Mouse (Mus musculus): ENCODE measurements around the gene Tmod4. TPM values are rescaled to one million over a fixed set of nuclear protein-coding genes. Genes with fewer than 3 reads are reported as not detected.

Tmod4 gene
- polyA plus RNA-seq, 1 experiment from 2014 or later = 1.2 TPM

- H3K4me3 ChIP-seq (ENCODE audit: low read depth, low read length) = peak overlapping the region; percentile 35
- ATAC-seq (ENCODE audit: insufficient read depth) (peak; percentile 61; the same call in 1 of the 2 replicates), DNase-seq (peak; percentile 61)
- WGBS = 6% methylated on average over 58 of the region's 58 CpGs
- peaks cover 7% of the 10 kb centered on the region; the same call in 1 of the 2 replicates for H3K4me1 ChIP-seq (ENCODE audit: insufficient read depth)
- H3K27me3 ChIP-seq (ENCODE audit: insufficient read depth, low read length) = peaks cover 27% of the 10 kb centered on the region
- peak overlapping the region; percentile 65 for H3K4me2 ChIP-seq
- H3K9me3 ChIP-seq (ENCODE audit: low read depth, low read length) = no peaks in the 10 kb centered on the region
- TF ChIP-seq CTCF (IDR thresholded peaks at IDR 0.05; ENCODE audit: low read depth) = no peak
- H3K27ac ChIP-seq (ENCODE audit: low read depth) = no peak overlapping the region
- H3K36me3 ChIP-seq (ENCODE audit: insufficient read depth) = peaks cover 35% of the 10 kb centered on the region; the same call in 1 of the 2 replicates
- peak overlapping the region; percentile 40 for H3K9ac ChIP-seq
Measured at GRCm38 (mm10) chr3:95173256-95173949, 49.1 kb downstream of the Tmod4 start.

GRCm38 (mm10) chr3:95174011-95174592 lies 49.8 kb downstream of the Tmod4 start:
- TF ChIP-seq CTCF (IDR thresholded peaks at IDR 0.05; ENCODE audit: low read depth) = peak; percentile 94
- Histone ChIP-seq H3K9ac (no peak overlapping the region), H3K36me3 (ENCODE audit: insufficient read depth) (peaks cover 32% of the 10 kb centered on the region; the same call in 1 of the 2 replicates), H3K9me3 (ENCODE audit: low read depth, low read length) (no peaks in the 10 kb centered on the region), H3K4me2 (peak overlapping the region; percentile 65), H3K27me3 (ENCODE audit: insufficient read depth, low read length) (peaks cover 27% of the 10 kb centered on the region), H3K4me1 (ENCODE audit: insufficient read depth) (peaks cover 7% of the 10 kb centered on the region; the same call in 1 of the 2 replicates), H3K27ac (ENCODE audit: low read depth) (no peak overlapping the region), H3K4me3 (ENCODE audit: low read depth, low read length) (peak overlapping the region; percentile 35; the same call in 1 of the 2 replicates)
- peak; percentile 94 for DNase-seq
- peak; percentile 50 for ATAC-seq (ENCODE audit: insufficient read depth)
- 5% methylated on average over 16 of the region's 16 CpGs for WGBS

- Histone ChIP-seq H3K36me3 (ENCODE audit: insufficient read depth) (peaks cover 14% of the 10 kb centered on the region; the same call in 1 of the 2 replicates), H3K27ac (ENCODE audit: low read depth) (no peak overlapping the region), H3K9ac (no peak overlapping the region), H3K4me3 (ENCODE audit: low read depth, low read length) (no peak overlapping the region), H3K9me3 (ENCODE audit: low read depth, low read length) (no peaks in the 10 kb centered on the region), H3K4me1 (ENCODE audit: insufficient read depth) (peaks cover 7% of the 10 kb centered on the region; the same call in 1 of the 2 replicates), H3K4me2 (no peak overlapping the region), H3K27me3 (ENCODE audit: insufficient read depth, low read length) (peaks cover 26% of the 10 kb centered on the region)
- ATAC-seq (ENCODE audit: insufficient read depth) (no peak), DNase-seq (no peak)
- TF ChIP-seq CTCF (IDR thresholded peaks at IDR 0.05; ENCODE audit: low read depth) = no peak
- 70% methylated on average over 3 of the region's 3 CpGs for WGBS
Measured at GRCm38 (mm10) chr3:95176500-95176899, 52.2 kb downstream of the Tmod4 start.

- ATAC-seq (ENCODE audit: insufficient read depth) (no peak), DNase-seq (no peak)
- H3K9me3 ChIP-seq (ENCODE audit: low read depth, low read length) = no peaks in the 10 kb centered on the region
- no peak overlapping the region for H3K4me2 ChIP-seq
- no peak overlapping the region for H3K27ac ChIP-seq (ENCODE audit: low read depth)
- H3K36me3 ChIP-seq (ENCODE audit: insufficient read depth) = peaks cover 4% of the 10 kb centered on the region; the same call in 1 of the 2 replicates
- no peak overlapping the region for H3K9ac ChIP-seq
- H3K4me3 ChIP-seq (ENCODE audit: low read depth, low read length) = no peak overlapping the region
- 63% methylated on average over 6 of the region's 6 CpGs for WGBS
- peaks cover 16% of the 10 kb centered on the region for H3K27me3 ChIP-seq (ENCODE audit: insufficient read depth, low read length)
- TF ChIP-seq CTCF (IDR thresholded peaks at IDR 0.05; ENCODE audit: low read depth) = no peak
- peaks cover 7% of the 10 kb centered on the region; the same call in 1 of the 2 replicates for H3K4me1 ChIP-seq (ENCODE audit: insufficient read depth)
Measured at GRCm38 (mm10) chr3:95177583-95177982, 53.3 kb downstream of the Tmod4 start.

Small RNAs within 50 kb of the gene (microRNA-seq; reads per million reads assigned to microRNA genes)
- not detected for gene Mir8099-1 (ENCODE audit: borderline number of aligned reads)

Other genes starting within 250 kb of the Tmod4 start
- 343 and 370 TPM in 2 replicates for gene Psmb4, start 237.5 kb upstream of the Tmod4 start, polyA plus RNA-seq (2014; fragmentation: Nextera tagmentation; extraction: Ambion mirVana)
- gene Selenbp1, start 191.4 kb upstream of the Tmod4 start, polyA plus RNA-seq (2014; fragmentation: Nextera tagmentation; extraction: Ambion mirVana) = 99.1 and 103 TPM in 2 replicates
- 11.8 and 13.1 TPM in 2 replicates for gene Rfx5, start 170.4 kb upstream of the Tmod4 start, polyA plus RNA-seq (2014; fragmentation: Nextera tagmentation; extraction: Ambion mirVana)
- 24.7 and 25.9 TPM in 2 replicates for gene Pi4kb, start 149.7 kb upstream of the Tmod4 start, polyA plus RNA-seq (2014; fragmentation: Nextera tagmentation; extraction: Ambion mirVana)
- gene Zfp687, start 109.0 kb upstream of the Tmod4 start, polyA plus RNA-seq (2014; fragmentation: Nextera tagmentation; extraction: Ambion mirVana) = 28.1 and 31.7 TPM in 2 replicates
- gene Psmd4, start 81.9 kb upstream of the Tmod4 start, polyA plus RNA-seq (2014; fragmentation: Nextera tagmentation; extraction: Ambion mirVana) = 236 and 250 TPM in 2 replicates
- 12.2 and 13.6 TPM in 2 replicates for gene Pip5k1a, start 17.5 kb upstream of the Tmod4 start, polyA plus RNA-seq (2014; fragmentation: Nextera tagmentation; extraction: Ambion mirVana)
- 167 and 170 TPM in 2 replicates for gene Vps72, start 13.5 kb upstream of the Tmod4 start, polyA plus RNA-seq (2014; fragmentation: Nextera tagmentation; extraction: Ambion mirVana)
- gene Scnm1, start 9.5 kb downstream of the Tmod4 start, polyA plus RNA-seq (2014; fragmentation: Nextera tagmentation; extraction: Ambion mirVana) = 62.7 and 67.9 TPM in 2 replicates
- gene Lysmd1, start 9.6 kb downstream of the Tmod4 start, polyA plus RNA-seq (2014; fragmentation: Nextera tagmentation; extraction: Ambion mirVana) = 8.2 and 9.4 TPM in 2 replicates
- 3.2 and 4.2 TPM in 2 replicates for gene Tnfaip8l2, start 17.9 kb downstream of the Tmod4 start, polyA plus RNA-seq (2014; fragmentation: Nextera tagmentation; extraction: Ambion mirVana)
- gene Sema6c, start 36.0 kb downstream of the Tmod4 start, polyA plus RNA-seq (2014; fragmentation: Nextera tagmentation; extraction: Ambion mirVana) = 3.7 and 5.4 TPM in 2 replicates
- 13.4 and 14.4 TPM in 2 replicates for gene Gabpb2, start 93.4 kb downstream of the Tmod4 start, polyA plus RNA-seq (2014; fragmentation: Nextera tagmentation; extraction: Ambion mirVana)
- gene Cdc42se1, start 104.3 kb downstream of the Tmod4 start, polyA plus RNA-seq (2014; fragmentation: Nextera tagmentation; extraction: Ambion mirVana) = 127 and 131 TPM in 2 replicates
- 15.1 and 16.1 TPM in 2 replicates for gene Mllt11, start 107.7 kb downstream of the Tmod4 start, polyA plus RNA-seq (2014; fragmentation: Nextera tagmentation; extraction: Ambion mirVana)
- 0.39 and 0.67 TPM in 2 replicates for gene Gm128, start 117.1 kb downstream of the Tmod4 start, polyA plus RNA-seq (2014; fragmentation: Nextera tagmentation; extraction: Ambion mirVana)
- gene Bnipl, start 126.7 kb downstream of the Tmod4 start, polyA plus RNA-seq (2014; fragmentation: Nextera tagmentation; extraction: Ambion mirVana) = 5.0 and 6.1 TPM in 2 replicates
- 36.5 and 40.0 TPM in 2 replicates for gene Mindy1, start 156.9 kb downstream of the Tmod4 start, polyA plus RNA-seq (2014; fragmentation: Nextera tagmentation; extraction: Ambion mirVana)
- gene Prune1, start 157.6 kb downstream of the Tmod4 start, polyA plus RNA-seq (2014; fragmentation: Nextera tagmentation; extraction: Ambion mirVana) = 20.0 and 23.5 TPM in 2 replicates
- 1.8 and 2.0 TPM in 2 replicates for gene Anxa9, start 182.7 kb downstream of the Tmod4 start, polyA plus RNA-seq (2014; fragmentation: Nextera tagmentation; extraction: Ambion mirVana)
- 170 and 185 TPM in 2 replicates for gene Cers2, start 190.3 kb downstream of the Tmod4 start, polyA plus RNA-seq (2014; fragmentation: Nextera tagmentation; extraction: Ambion mirVana)
- 50.7 and 52.0 TPM in 2 replicates for gene Setdb1, start 232.7 kb downstream of the Tmod4 start, polyA plus RNA-seq (2014; fragmentation: Nextera tagmentation; extraction: Ambion mirVana)

All from lung, embryonic 14.5 days (tissue).